Mouse (Mus musculus) bone marrow macrophage, adult 2 months (primary cell): ENCODE data around the gene Igsf3.

ENCODE experiments used
- CTCF ChIP-seq: IDR thresholded peaks from 2 replicates; pipeline ENCODE4 v1.5.1; 2012; ENCODE audit warnings: low read depth, mild to moderate bottlenecking, low read length, moderate library complexity
- POLR2A ChIP-seq: IDR thresholded peaks from 2 replicates; pipeline ENCODE4 v1.6.1; 2012; ENCODE audit warnings: mild to moderate bottlenecking, low read depth, low read length, borderline replicate concordance

GRCm38 (mm10) chr3:101462294-101462693, 85.4 kb downstream of the Igsf3 start:
- TF ChIP-seq CTCF (no peak), POLR2A (no peak)
